Mouse (Mus musculus): ENCODE results near the gene Tmem161b.
"Not testable (repeated sequence)": the region's sequence is repeated elsewhere in the genome, so short reads cannot be mapped to it uniquely, and the experiment has no call there.

The Tmem161b gene

GRCm38 (mm10) chr13:84221820-84222681, at the start of gene Tmem161b:
Gene Tmem161b (plus strand): TSS chr13:84222296.
- DNase-seq, result peak; percentile 81

GRCm38 (mm10) chr13:84185835-84186234, 36.3 kb upstream of the Tmem161b start:
- not testable (repeated sequence) for DNase-seq

- DNase-seq, result no peak
These were observed 29.4 kb upstream of the Tmem161b start for GRCm38 (mm10) chr13:84192723-84193122.

GRCm38 (mm10) chr13:84222682-84222992, 541 bp downstream of the Tmem161b start:
- no peak for DNase-seq

GRCm38 (mm10) chr13:84223018-84223417, 922 bp downstream of the Tmem161b start:
- no peak for DNase-seq

GRCm38 (mm10) chr13:84234019-84234418, 11.9 kb downstream of the Tmem161b start:
- DNase-seq, result no peak

GRCm38 (mm10) chr13:84236768-84237167, 14.7 kb downstream of the Tmem161b start:
- DNase-seq, result no peak

GRCm38 (mm10) chr13:84238184-84238583, 16.1 kb downstream of the Tmem161b start:
- DNase-seq, result no peak

- no peak for DNase-seq
These were observed 26.0 kb downstream of the Tmem161b start for GRCm38 (mm10) chr13:84248065-84248464.

- no peak for DNase-seq
These were observed 29.2 kb downstream of the Tmem161b start for GRCm38 (mm10) chr13:84251295-84251694.

- no peak for DNase-seq
These were observed 33.0 kb downstream of the Tmem161b start for GRCm38 (mm10) chr13:84255047-84255446.

- DNase-seq, result not testable (repeated sequence)
These were observed 42.3 kb downstream of the Tmem161b start for GRCm38 (mm10) chr13:84264418-84264817.

- DNase-seq, result no peak
These were observed 54.1 kb downstream of the Tmem161b start for GRCm38 (mm10) chr13:84276246-84276645.

- no peak for DNase-seq
These were observed 58.3 kb downstream of the Tmem161b start for GRCm38 (mm10) chr13:84280352-84280751.

GRCm38 (mm10) chr13:84282966-84283365, 60.9 kb downstream of the Tmem161b start:
- DNase-seq, result no peak

GRCm38 (mm10) chr13:84284764-84285558, 62.9 kb downstream of the Tmem161b start:
- DNase-seq, result no peak

GRCm38 (mm10) chr13:84285559-84285945, 63.5 kb downstream of the Tmem161b start:
- DNase-seq, result no peak

- DNase-seq, result no peak
These were observed 77.5 kb downstream of the Tmem161b start for GRCm38 (mm10) chr13:84299445-84300053.

- no peak for DNase-seq
These were observed 121.2 kb downstream of the Tmem161b start for GRCm38 (mm10) chr13:84343272-84343671.

- peak; percentile 22 for DNase-seq
These were observed 121.8 kb downstream of the Tmem161b start for GRCm38 (mm10) chr13:84343691-84344495.

- DNase-seq, result no peak
These were observed 122.6 kb downstream of the Tmem161b start for GRCm38 (mm10) chr13:84344711-84345110.

- peak; percentile 44 for DNase-seq
These were observed 123.0 kb downstream of the Tmem161b start for GRCm38 (mm10) chr13:84345114-84345513.

All from right cerebral cortex, postnatal 4 days (tissue).